Mouse (Mus musculus) hindbrain, postnatal 0 days (tissue): Measurements from ENCODE around the gene Npas3. TPM values are rescaled to one million over a fixed set of nuclear protein-coding genes. Genes with fewer than 3 reads are reported as not detected.
A peak's percentile ranks its signal among the peaks of the same experiment; 100 is the strongest.

ENCODE experiments used
- ATAC-seq: fragments of 200-750 bp; cut with Nextera tagmentation; 2 replicates; pipeline ENCODE4 v1.8.0; 2017; ENCODE audit warnings: mild to moderate bottlenecking, moderate TSS enrichment, moderate library complexity
- DNase-seq: peaks from one replicate; pipeline ENCODE4 v3.0.0-alpha.2; 2015; ENCODE audit warnings: low spot score
- H3K27ac ChIP-seq: fragments of 300-500 bp; sonication (generic); 2 replicates; pipeline ENCODE4 v1.5.1; 2014; ENCODE audit warnings: mild to moderate bottlenecking
- H3K27me3 ChIP-seq: fragments of 300-500 bp; sonication (generic); 2 replicates; pipeline ENCODE4 v1.6.1; 2014; ENCODE audit warnings: low read length, mixed read lengths; ENCODE audit not compliant: insufficient read depth
- H3K36me3 ChIP-seq: fragments of 300-500 bp; sonication (generic); 2 replicates; pipeline ENCODE4 v1.6.1; 2014; ENCODE audit warnings: low read length, mixed read lengths; ENCODE audit not compliant: insufficient read depth
- H3K4me1 ChIP-seq: fragments of 300-500 bp; sonication (generic); 2 replicates; pipeline ENCODE4 v1.6.1; 2014; ENCODE audit warnings: antibody characterized with exemption, low read length, mixed read lengths; ENCODE audit not compliant: insufficient read depth
- H3K4me2 ChIP-seq: fragments of 300-500 bp; sonication (generic); 2 replicates; pipeline ENCODE4 v1.6.1; 2014; ENCODE audit warnings: low read depth, mild to moderate bottlenecking, low read length, moderate library complexity, mixed read lengths
- H3K4me3 ChIP-seq: fragments of 300-500 bp; sonication (generic); 2 replicates; pipeline ENCODE4 v1.5.1; 2014; ENCODE audit warnings: low read length
- H3K9ac ChIP-seq: fragments of 300-500 bp; sonication (generic); replicated peaks from 2 replicates; pipeline ENCODE4 v1.6.1; 2014; ENCODE audit warnings: mild to moderate bottlenecking, low read length, moderate library complexity, mixed read lengths
- H3K9me3 ChIP-seq: fragments of 300-500 bp; sonication (generic); 2 replicates; pipeline ENCODE4 v1.6.1; 2016; ENCODE audit warnings: low read length, mixed read lengths
- CTCF ChIP-seq: IDR thresholded peaks from 2 replicates; pipeline ENCODE4 v1.5.1; 2016; ENCODE audit warnings: antibody characterized with exemption, control low read depth, low read depth
- WGBS: fragments of 180-500 bp; shearing (Covaris S2); extraction: QIAGEN DNeasy Blood & Tissue Kit; methylation state at CpG from one replicate; pipeline ENCODE4 v1.1.7; 2014; 5-methylcytosine and 5-hydroxymethylcytosine counted together
- polyA plus RNA-seq: library from polyadenylated mRNA; unstranded; fragments of >200 nt; fragmentation: Nextera tagmentation; extraction: Ambion mirVana; gene quantifications from 2 replicates; pipeline ENCODE4 v1.2.1, GENCODE M21; 2015
- total RNA-seq: library from RNA; depleted of rRNA; stranded (reverse); fragments of >200 nt; gene quantifications from 2 replicates; pipeline ENCODE4 v1.2.3, GENCODE M21; 2014

The Npas3 gene
- total and polyA plus RNA-seq, 2 experiments from 2014 or later = 28.0 to 53.8 TPM

DNA sequence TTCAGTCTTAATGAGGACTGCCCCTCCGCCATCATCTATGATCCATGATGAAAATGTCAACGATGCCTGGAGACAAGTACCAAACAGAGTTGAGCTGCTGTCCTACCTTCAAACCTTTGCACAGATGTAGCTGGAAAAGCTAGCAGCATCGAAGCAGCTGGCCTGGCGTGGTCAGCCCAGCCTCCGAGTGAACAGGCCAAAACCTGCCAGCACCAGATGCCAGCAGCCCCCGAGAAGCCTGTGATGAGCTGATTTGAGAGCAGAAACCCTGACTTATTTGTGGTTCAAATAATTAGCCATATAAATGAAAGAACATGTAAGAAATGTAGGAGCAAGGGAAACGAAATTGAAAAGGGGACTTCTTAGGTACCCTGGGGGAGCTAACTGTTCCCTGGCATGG, 473.7 kb downstream of the Npas3 start:
- peak; percentile 46 for DNase-seq

DNA sequence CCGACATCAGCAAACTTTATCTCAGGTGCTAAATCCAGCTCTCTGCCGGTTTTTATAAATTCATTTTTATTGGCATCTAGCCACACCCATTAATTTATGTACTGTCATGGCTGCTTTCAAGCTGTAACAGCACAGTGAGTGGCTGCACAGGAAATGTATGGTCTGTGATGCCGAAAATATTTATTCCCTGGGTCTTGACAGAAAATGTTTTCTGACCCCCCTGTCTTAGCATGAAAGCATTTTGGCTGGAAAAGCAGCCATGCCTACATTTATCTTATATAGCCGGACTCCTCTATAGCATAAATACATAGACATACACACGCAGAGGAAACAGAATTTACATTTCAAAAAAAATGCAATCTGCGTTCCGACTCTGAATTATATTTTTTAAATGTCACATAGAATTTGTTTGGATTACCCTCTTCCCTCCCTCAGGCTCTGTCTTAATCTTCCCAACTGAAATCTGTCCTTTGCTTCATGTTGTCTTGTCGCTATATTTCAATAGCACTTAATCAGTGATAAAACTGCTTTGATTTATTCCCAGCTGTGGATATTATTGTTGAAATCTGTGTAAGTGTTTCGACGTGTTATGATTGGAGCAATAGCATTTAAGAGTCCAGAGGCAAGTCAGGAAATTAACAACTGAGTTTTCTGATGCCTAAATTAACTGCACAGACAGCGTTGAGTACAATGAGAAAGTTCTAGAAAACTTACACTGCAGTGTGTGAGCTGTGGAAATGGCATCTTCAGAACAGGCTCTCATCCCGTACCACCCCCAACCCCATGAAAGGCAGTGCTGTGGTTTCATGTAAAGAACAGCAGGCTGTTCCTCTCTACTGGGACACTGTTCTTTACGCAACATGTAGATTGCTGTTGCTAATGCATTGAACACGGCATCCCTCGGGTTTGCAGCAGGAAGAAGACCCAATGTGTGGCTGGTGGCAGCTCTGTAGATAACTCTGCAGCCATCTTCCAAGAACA, 474.5 kb downstream of the Npas3 start:
- no peaks in the 10 kb centered on the region for H3K27me3 ChIP-seq
- no peaks in the 10 kb centered on the region for H3K4me1 ChIP-seq
- TF ChIP-seq CTCF = no peak
- H3K9ac ChIP-seq = no peak overlapping the region
- H3K27ac ChIP-seq = no peak overlapping the region
- no peak for DNase-seq
- WGBS = 86% methylated on average over 15 of the region's 15 CpGs
- no peak for ATAC-seq
- no peaks in the 10 kb centered on the region for H3K36me3 ChIP-seq
- no peak overlapping the region for H3K4me2 ChIP-seq
- H3K9me3 ChIP-seq = no peaks in the 10 kb centered on the region
- no peak overlapping the region for H3K4me3 ChIP-seq

More for the DNA sequence above, 473.7 kb downstream of the Npas3 start:
- no peak overlapping the region for H3K4me2 ChIP-seq
- no peak overlapping the region for H3K27ac ChIP-seq
- TF ChIP-seq CTCF = no peak
- no peak for ATAC-seq
- H3K36me3 ChIP-seq = no peaks in the 10 kb centered on the region
- no peaks in the 10 kb centered on the region for H3K4me1 ChIP-seq
- no peaks in the 10 kb centered on the region for H3K9me3 ChIP-seq
- H3K27me3 ChIP-seq = no peaks in the 10 kb centered on the region
- no peak overlapping the region for H3K9ac ChIP-seq
- no peak overlapping the region for H3K4me3 ChIP-seq
- WGBS = 65% methylated on average over 7 of the region's 7 CpGs

DNA sequence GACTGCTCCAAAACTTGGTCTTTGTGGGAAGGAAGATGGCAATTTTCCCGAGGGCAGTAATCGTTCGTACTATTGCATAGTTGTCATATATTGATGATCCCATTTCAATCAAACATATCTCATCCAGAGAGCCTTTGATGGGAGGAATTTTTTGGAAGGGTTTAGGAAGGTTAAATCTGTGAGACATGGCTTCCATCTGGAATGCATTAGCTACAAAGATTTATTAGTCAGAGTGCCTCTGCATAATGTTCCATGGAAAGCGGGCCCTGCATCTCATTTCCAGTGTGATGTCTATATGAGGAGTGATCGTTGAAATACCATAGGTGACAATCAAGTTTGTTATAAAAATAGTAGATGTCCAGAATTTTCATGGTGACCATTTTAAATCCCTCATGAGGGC, 480.8 kb downstream of the Npas3 start:
- Histone ChIP-seq H3K9ac (no peak overlapping the region), H3K36me3 (no peaks in the 10 kb centered on the region), H3K4me2 (no peak overlapping the region), H3K27me3 (no peaks in the 10 kb centered on the region), H3K27ac (no peak overlapping the region), H3K4me3 (no peak overlapping the region), H3K4me1 (no peaks in the 10 kb centered on the region), H3K9me3 (no peaks in the 10 kb centered on the region)
- TF ChIP-seq CTCF = no peak
- ATAC-seq (no peak), DNase-seq (no peak)
- WGBS = 89% methylated on average over 5 of the region's 5 CpGs

DNA sequence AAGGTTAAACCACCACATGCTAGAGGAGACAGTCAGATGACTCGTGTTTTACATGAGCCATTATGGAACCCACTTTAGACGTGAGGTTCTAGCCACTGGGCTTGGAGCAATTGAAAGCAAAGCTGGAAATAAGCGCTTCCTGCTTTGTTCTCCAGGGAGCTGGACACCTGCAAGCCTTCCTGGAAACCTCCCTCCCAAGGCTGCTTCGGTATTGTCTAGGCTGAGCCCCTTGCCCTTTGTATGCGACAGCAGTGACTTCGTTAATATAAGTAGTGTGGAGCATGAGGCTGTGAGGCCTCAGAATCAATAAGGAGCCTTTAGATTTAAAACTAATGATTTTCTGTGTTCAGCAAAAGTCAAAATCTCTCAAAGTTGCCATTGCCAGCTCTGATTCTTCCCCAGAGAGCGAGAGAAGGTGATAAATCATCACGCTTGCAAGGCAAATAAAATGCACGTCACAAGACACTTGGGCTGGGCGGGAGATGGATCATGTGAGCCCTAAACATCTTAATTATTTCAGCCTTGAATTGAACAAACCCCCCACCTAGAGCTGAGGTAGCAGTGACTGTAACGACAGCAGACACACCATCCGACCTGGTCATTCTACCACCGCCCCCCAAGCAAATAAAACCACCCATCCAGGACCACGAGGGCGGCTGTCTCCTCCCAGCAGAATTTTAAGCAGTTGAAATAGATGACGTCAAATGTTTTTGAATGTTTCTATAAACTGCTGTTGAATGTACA, 490.2 kb downstream of the Npas3 start:
- H3K27ac ChIP-seq = no peak overlapping the region
- peaks cover 4% of the 10 kb centered on the region; the same call in 1 of the 2 replicates for H3K4me1 ChIP-seq
- H3K4me2 ChIP-seq = no peak overlapping the region
- no peak overlapping the region for H3K9ac ChIP-seq
- WGBS = 49% methylated on average over 16 of the region's 16 CpGs
- H3K9me3 ChIP-seq = no peaks in the 10 kb centered on the region
- no peak for TF ChIP-seq CTCF
- no peaks in the 10 kb centered on the region for H3K36me3 ChIP-seq
- H3K4me3 ChIP-seq = no peak overlapping the region
- H3K27me3 ChIP-seq = no peaks in the 10 kb centered on the region
- no peak for DNase-seq
- ATAC-seq = no peak

DNA sequence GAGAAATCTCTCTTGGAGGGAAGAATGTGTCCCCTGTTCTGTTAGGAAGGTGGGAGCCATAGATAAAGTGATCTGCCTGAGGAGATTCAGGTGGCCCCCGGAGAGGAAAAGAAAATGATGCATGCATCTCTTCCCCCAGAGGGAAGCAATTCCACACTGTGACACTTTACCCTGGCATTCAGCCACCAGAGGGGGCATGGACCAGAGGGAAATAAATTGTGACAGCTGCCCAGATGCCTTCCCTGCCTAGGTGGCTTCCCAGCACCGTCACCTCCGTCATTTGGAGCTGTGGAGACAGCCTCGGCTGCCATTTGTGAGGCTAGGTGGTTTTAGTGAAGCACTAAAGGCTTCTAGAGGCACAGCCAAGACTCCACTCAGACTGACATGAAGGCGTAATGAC, 498.2 kb downstream of the Npas3 start:
- 57% methylated on average over 5 of the region's 5 CpGs for WGBS
- no peak overlapping the region for H3K9ac ChIP-seq
- H3K4me3 ChIP-seq = no peak overlapping the region
- peak; percentile 50 for TF ChIP-seq CTCF
- no peaks in the 10 kb centered on the region for H3K9me3 ChIP-seq
- H3K27ac ChIP-seq = no peak overlapping the region
- DNase-seq (no peak), ATAC-seq (no peak)
- no peaks in the 10 kb centered on the region for H3K4me1 ChIP-seq
- no peaks in the 10 kb centered on the region for H3K27me3 ChIP-seq
- H3K4me2 ChIP-seq = no peak overlapping the region
- H3K36me3 ChIP-seq = no peaks in the 10 kb centered on the region

DNA sequence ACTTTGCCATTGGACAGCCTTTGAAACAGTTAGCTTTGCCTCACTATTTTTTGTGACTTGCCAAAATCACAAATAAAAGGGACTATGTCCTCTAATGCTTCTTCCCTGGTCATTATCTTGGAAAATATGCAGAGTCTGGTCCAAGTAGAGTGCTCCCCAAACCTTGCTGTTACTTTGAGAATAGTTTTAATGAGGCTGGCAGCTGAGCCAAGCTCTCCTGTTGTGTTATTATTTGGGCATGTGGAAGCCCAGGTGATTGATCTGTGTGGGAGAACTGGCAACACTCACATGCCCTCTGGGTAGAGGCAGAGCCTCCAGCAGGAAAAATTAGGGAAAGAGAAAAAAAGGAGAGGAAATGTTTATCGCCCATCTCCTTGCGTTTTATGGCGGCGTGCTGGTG, 500.9 kb downstream of the Npas3 start:
- Histone ChIP-seq H3K36me3 (no peaks in the 10 kb centered on the region), H3K4me3 (no peak overlapping the region), H3K4me2 (no peak overlapping the region), H3K27me3 (no peaks in the 10 kb centered on the region), H3K9ac (no peak overlapping the region), H3K9me3 (no peaks in the 10 kb centered on the region), H3K4me1 (peaks cover 19% of the 10 kb centered on the region), H3K27ac (no peak overlapping the region)
- WGBS = 40% methylated on average over 4 of the region's 4 CpGs
- DNase-seq (peak; percentile 59), ATAC-seq (peak; percentile 51; the same call in 1 of the 2 replicates)
- no peak for TF ChIP-seq CTCF
